Mouse (Mus musculus): ENCODE data around the gene Pmpcb. TPM values are rescaled to one million over a fixed set of nuclear protein-coding genes. Genes with fewer than 3 reads are reported as not detected.
A peak's percentile ranks its signal among the peaks of the same experiment; 100 is the strongest.
"Not testable (repeated sequence)": the region's sequence is repeated elsewhere in the genome, so short reads cannot be mapped to it uniquely, and the experiment has no call there.

Pmpcb gene
- total RNA-seq (2021): 100 to 1,000 TPM; 262 to 276 TPM
- long read RNA-seq, experiment 1, transcript Pmpcb-201 (13 exons, 1,615 nt): major isoform, 109 of 116 reads
- long read RNA-seq, experiment 1, partial matches to known transcripts: 3 of 116 reads
- long read RNA-seq, experiment 1, other reads (novel, unspliced or antisense): 4 of 116 reads
- long read RNA-seq, experiment 2, full-length matches to known transcripts: 325 of 372 reads
- long read RNA-seq, experiment 2, partial matches to known transcripts: 34 of 372 reads
- long read RNA-seq, experiment 2, other reads (novel, unspliced or antisense): 13 of 372 reads

DNA sequence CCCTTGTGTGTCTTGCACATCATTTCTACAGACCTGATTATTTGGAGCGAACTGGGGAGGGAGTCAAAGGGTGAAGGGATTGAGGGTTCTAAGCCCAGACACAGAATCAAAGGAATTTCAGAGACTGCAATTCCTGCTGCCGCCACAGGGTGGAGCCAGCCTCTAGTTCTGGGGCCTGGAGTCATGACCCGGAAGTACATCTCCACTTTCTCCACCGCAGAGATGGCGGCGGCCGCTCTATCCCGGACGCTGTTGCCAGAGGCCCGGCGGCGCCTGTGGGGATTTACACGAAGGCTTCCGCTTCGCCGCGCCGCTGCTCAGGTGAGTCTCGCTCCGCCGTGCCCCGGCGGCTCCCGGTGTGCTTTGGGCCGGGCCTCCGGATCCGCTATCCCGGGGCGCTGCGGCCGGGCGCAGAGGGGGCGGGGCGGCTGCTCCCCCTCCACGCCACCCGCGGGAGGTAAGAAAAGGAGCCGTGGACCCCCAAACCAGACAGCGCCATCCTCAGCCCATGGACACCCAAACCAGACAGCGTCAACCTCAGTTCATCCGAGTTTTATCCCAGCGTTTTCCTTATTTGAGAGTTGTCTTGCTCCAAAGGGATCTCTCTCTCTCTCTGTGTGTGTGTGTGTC is at the start of gene Pmpcb:
Gene Pmpcb, plus strand, starts transcription at position 186 of the 630 bp plus-strand sequence.
- peak; percentile 81 to 83 for DNase-seq (ENCODE audit: low spot score in 2 of 2)

DNA sequence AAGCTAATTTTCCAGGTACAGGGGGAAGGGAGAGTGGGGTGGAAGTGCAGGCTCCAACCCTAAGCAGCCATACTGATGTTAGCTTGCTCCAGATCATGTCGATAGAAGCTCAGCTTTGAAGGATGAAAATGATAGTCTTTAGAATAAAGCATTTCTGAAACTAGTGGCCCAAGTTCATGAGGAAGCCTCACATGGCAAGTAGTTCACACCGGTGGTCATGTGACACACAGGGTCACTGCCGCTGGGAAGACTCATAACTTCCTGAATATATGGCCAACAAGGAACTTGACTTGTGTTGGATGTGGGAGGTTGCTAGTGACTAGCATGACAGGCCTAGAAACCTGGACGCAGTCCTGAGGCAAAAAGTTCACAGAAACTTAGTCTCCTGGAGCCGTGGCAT is 44.7 kb upstream of the Pmpcb start:
- no peak for DNase-seq (ENCODE audit: low spot score in 2 of 2)

DNA sequence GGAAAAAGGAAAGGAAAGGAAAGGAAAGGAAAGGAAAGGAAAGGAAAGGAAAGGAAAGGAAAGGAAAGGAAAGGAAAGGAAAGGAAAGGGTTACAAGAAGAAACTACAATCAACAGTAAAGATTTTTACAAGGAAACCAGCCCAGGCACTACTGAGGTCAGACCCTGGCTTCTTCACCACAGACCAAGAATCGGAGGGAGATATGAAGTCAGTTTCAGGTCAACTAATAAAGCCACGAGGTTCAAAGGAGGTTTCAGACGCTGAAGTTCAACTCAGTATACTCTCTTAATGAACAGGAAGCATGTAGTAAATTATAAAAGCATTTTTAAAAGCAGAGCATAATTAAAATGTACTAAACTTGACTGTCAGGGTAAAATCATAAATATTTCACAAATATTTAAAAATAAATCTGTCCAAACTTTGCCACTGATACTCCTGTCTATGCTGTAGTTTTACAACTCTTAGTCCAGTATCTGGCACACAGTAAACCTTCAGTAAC is 43.5 kb upstream of the Pmpcb start:
- no peak for DNase-seq (ENCODE audit: low spot score in 2 of 2)

DNA sequence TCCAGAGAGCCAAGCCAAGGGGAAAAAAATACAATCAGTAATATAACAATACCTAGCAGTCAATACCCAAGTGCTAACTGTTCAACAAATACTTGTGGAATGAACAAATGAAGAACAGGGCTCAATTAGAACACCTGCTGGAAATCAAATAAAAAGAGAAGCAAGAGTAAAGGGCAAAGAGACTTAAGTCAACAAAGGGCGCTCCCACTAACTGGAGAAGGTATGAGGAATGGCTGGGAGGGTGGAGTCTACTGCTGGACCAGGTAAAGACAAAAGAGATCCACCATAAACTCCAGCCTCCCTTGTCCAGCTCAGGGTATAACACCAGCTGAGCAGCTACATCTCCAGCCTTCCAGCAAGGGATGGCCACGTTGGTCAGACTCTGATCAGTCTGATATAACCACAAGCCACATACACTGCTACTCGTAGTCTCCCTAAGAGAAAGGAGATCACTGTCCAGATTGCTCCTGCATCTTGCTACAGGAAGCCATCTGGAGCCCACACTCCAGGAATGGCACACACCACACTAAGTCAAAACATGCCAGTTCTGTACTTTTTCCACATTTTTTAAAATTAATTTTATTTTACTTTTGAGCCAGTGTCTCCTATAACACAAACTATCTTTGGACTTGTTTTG is 42.0 kb upstream of the Pmpcb start:
- no peak for DNase-seq (ENCODE audit: low spot score in 2 of 2)

DNA sequence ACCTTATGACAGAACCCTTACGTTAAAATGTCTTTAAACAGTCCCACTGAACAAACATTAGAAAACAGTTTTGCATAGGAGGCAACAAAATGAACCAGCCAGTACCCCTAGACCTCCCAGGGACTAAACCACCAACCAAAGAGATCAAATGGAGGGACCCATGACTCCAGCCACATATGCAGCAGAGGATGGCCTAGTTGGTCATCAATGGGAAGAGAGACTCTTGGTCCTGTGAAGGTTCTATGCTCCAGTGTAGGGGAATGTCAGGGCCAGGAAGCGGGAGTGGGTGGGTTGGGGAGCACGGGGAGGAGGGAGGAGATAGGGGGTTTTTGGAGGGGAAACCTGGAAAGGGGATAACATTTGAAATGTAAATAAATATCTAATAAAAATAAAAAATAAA is 37.4 kb upstream of the Pmpcb start:
- DNase-seq (ENCODE audit: low spot score in 2 of 2): not testable (repeated sequence)

DNA sequence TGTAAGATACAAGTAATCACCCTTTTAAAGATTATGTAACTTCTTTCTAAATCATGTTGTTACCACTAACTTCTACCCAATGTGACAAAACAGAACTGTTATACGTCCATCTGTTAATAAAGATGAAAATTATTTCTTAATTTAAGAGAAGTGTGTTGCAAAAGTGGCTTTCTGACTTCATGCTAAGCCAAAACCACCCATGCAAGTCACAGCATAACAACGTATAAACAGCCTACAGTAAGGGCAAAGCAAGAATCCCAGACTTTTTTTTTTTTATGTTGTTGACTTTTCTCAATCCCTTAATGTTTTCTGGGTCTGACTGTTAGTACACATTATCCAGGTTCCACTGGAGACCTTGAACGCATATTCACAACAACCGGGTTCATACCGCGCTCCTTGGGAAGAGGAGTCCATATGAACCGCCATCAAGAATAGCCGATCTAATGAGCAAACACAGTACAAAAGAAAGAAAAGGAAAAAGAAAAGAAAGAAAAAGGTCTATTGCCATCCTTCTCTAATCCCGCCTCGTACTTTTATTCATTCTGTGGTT is 36.6 kb upstream of the Pmpcb start:
- DNase-seq (ENCODE audit: low spot score in 2 of 2): no peak

DNA sequence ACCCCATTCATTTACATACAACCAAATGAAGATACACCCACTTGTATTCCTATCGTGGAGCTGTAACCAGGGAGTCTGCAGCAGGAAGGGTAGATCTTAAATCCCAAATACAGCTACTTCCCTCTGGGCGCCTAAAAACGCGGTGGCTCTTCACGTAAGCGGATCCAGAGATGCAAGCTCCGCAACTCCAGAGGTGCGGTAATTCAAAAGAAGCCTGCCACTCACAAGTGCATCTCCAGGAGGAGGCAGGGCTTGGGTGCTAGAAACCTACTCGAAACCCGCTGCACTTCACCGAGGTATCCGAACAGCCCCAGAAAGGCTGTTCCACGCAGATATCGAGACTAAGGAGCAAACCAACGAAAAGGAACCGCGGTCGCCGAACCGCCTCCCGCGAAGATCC is 36.0 kb upstream of the Pmpcb start:
- no peak for DNase-seq (ENCODE audit: low spot score in 2 of 2)

DNA sequence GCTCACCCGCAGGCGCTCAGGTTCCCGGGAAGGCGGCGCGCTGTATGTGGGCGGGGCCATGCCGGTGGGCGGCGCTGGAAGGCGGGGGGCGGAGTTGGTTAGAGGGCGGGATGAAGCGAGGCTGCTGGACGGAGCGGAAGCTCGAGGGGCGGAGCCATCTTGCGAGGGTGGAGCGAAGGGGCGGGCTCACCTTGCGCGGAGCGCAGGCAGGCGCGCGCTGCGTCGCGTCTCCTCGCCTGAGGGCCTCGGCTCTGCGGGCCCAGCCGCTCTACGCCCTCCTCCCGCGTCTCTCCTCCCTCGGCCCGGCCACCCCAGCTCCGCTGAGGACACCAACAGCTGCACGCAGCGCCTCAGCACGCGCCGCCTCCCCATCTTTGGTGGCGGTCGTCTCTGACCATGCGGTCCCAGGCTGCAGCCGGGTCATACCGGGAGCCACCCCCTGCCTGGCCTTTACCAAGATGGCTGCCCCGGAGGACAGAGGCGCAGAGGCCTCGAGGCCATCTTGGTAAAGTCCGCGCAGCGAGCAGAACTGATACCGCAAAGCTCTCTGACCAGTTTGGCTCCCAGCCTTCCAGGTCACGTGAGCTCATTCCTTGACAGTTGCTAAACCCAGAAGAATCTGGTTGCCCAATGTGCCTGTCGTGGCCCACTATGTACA is 35.5 kb upstream of the Pmpcb start, which contains the start of gene Napepld:
Gene Napepld, minus strand, starts transcription at position 46 of the 658 bp plus-strand sequence.
- DNase-seq (ENCODE audit: low spot score in 2 of 2): peak; percentile 100

DNA sequence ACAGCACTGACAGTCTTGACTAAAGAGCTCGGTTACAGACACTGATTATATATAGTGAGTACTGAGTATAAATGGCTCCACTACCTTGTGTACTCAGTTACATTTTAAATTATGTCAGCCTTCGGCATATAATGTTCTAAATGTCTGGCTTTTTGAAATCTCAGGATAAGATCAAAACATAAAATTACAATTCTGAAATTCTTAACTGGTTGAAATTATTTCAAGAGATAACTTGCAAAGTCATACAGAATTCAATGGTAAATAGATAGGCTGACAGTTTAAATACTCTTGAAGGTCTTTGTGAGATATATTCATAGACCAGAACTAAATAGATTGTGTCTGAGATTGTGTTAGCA is 35.0 kb upstream of the Pmpcb start:
- no peak for DNase-seq (ENCODE audit: low spot score in 2 of 2)

DNA sequence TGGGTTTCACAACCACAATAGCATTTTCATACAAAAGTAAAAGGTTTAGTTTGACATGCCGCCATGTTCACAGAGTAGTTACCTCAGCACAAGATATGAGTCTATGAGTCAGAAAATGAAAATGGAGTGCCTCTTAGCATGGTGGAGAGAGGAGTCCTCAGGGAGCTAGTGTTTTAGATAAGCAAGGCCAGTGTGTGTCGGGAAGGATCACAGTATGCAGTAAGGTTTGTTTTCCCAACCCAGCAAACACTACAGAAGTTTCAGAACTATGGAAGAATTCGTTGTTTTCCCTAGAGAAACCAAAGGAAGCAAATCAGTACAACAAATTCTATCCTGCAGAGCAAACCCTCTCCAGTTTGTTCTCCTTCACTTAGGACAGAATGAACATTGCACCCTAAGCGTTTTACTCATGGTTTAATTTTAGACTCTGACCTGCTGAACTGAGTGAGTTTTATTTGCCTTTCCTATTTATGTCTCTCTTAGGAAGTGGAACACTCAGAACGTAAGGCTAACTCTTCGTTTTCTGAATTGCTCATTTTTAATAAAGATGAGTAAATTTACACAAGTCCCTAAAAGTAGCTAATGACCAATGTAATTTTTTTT is 34.0 kb upstream of the Pmpcb start:
- DNase-seq (ENCODE audit: low spot score in 2 of 2): no peak

DNA sequence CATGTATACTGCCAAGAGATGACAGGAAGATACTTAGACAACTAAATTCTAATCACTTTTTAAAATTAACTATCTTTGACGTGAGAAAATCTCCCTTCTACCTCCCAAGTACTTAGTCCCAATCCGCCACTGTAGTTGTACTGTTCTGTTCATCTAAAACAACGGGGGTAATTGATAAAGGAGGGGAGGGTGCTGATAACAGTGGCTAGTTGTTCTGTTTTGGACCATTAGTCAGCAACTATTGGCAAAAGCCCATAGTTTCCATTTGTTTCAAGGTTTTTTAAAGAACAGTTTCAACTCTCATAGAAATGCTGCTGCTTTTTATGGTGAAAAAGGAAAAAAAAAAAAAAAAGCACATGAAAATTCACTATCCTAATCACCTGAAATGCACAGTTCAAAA is 33.2 kb upstream of the Pmpcb start:
- no peak for DNase-seq (ENCODE audit: low spot score in 2 of 2)

DNA sequence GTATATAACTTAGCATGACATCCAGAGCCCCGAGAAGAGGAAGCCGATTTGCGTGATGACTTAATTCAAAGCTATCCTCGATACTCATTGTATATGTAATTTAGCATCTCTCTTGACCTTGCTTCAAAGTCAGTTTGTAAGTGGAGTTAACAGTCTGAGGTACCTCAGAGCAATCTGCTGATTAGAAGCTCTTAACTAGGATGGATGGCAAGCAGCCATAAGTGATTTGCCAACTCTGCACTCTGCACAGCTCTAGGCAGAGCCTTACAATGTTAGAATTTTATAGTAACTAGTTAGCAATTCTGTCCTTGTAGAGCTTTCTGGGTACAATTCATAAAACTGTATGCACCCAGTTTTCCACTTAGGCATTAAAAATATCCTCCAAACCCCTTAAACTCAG is 30.4 kb upstream of the Pmpcb start:
- DNase-seq (ENCODE audit: low spot score in 2 of 2): no peak

DNA sequence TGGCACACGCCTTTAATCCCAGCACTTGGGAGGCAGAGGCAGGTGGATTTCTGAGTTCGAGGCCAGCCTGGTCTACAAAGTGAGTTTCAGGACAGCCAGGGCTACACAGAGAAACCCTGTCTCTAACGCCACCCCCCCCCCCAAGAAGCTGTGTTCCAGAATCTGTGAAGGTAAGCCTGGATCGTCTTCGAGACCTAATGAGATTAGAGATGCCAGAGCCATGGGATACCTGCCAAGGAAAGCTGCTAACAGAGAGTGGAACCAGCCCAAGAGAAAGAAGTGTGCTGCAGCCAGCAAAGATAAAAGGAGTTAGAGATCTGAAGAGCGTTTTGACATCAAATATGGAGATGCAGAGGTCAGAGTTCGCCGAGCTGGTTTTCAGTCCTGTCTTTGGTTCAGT is 28.9 kb upstream of the Pmpcb start:
- DNase-seq (ENCODE audit: low spot score in 2 of 2): not testable (repeated sequence)

DNA sequence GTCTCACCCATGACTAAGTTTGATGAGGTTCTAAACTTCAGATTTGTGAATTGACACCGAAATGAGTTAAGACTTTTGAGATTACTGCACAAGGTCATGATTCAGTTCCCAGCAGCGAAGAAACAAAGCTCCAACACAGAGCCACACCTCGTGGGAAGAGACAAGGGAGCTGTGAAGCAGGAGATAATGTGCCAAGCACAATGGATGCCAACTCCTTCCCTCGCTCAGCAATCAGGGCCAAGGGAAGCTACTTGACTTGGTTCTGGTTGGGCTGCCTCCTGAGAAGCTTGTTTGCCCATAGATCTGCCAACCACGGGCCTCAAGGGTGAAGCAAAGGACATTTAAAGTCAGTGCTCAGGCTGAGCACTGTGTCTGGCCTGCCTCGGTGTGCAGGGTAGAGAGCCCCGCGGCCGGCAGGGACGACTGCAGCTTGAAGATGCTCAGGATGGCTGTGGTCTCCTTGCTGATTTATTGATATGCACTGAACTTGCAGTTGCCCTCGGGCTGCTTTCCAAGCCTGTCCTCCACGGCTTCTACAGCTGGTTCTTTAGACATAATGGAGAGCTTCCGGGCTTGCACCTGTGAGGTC is 24.7 kb upstream of the Pmpcb start:
- no peak for DNase-seq (ENCODE audit: low spot score in 2 of 2)

DNA sequence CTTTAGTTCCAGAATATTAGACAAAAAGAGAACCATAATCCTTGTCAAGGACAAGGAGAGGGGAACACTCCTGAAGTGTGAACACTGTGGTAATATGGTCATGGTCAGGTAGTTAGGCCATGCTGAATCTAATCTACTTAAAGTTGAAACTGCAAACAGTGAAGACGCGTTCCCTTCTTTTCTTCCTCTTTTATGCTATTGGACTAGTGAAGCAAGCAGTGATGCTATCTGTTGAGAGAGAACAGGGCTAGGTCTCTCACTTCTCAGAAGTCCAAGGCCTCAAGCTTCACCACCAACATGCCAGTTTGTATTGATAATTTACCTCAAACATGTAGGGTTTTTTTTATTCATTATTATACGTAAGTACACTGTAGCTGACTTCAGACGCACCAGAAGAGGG is 22.5 kb upstream of the Pmpcb start:
- DNase-seq (ENCODE audit: low spot score in 2 of 2): no peak

DNA sequence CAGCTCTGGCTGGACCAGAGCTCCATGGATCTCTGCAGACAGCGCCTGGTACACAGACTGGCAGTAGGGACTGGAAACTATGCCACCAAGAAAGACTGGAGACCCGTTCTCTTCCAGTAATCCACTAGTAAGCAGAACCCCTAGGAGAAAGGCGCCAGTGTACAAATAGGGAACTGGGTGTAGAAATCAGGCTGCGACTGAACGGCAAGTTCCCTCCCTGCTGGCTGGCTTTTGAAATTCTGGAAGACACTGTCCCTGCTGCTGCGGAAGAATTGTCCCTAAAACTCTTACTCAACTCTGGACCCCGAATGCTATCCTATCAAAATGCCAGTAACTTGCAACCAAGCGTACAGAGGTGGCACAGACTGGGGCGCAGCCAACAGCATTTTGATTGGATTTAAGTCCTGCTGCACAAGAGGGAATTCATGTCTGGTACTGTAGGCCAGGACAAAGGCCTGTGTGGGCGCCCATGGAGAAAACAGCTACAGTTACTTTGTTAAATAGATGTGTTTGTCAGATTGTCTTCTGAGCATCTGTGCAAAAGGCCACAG is 19.7 kb upstream of the Pmpcb start:
- DNase-seq (ENCODE audit: low spot score in 2 of 2): no peak

DNA sequence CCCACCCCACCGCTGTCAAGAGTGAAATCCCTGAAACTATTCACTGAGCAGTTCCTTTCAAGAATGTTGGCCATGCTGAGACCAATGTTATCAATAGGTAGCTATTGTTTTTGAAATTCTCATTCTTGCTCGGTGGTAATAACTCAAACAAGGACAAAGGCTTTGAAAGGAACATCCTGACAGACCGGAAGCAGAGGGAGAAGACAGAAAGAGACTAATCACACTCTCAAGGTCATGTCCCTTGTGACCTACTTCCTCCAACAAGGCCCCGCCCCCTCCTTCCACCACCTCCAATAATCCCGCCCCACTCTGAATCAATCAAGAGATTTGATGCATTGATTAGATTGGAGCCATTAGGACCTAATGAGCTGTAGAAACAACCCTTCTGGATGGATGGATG is 18.4 kb upstream of the Pmpcb start:
- no peak for DNase-seq (ENCODE audit: low spot score in 2 of 2)

DNA sequence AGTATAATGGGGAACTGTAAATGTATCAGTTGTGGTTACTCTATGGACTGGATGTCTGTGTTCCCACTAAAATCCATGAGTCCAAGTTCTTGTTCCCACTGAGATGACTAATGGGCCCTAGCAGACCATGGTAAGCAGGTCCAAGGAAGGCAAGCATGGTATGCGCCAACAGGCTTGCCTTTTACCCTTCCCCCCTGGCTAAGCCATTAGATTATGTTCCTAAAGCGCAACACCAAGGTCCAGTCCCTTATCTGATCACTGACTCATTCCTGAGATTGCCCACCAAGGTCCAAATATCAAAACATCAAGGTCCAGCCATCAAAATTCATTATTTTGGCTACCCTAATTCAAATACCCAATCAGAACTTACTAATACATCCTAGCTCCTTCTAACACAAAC is 17.7 kb upstream of the Pmpcb start:
- no peak for DNase-seq (ENCODE audit: low spot score in 2 of 2)

DNA sequence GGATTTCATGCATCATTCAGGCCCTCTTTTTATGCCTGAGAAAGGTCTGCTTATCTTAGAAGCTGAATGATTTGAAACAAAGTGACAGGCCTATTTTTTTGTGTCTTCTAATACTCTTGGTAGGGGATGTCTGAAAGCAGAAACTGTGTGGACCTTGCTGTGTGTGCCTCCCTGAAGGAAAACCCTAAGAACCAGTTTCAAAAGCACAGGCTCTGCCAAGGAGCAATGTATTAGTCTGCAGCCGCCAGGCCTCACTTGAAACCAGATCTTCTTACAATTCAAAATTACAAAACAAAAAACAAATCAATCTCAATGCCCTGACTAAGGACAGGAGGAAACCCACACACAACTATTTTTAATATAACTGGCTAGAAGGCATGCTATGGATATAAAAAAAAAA is 12.5 kb upstream of the Pmpcb start:
- DNase-seq (ENCODE audit: low spot score in 2 of 2): no peak

DNA sequence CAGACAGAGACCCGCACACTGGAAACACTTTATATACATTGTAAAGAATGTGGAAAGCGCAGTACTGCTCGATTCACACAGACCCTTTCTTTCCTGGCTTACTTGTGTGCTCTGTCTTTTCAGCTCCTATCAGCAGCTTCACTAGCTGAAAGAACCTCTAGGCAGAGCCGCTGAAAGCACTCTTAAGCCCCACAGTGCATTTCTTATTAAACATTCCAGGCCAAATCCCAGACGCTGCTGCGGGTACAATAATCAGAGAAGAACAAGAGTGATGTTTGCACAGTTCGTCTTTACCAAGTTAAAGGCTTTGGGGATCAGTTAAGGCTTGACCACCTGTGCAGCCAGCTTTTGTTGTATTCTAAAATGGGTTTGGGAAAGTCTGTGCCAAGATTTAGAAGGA is 12.1 kb upstream of the Pmpcb start:
- no peak for DNase-seq (ENCODE audit: low spot score in 2 of 2)
